Mouse (Mus musculus): ENCODE results near the gene Prps1. TPM values are rescaled to one million over a fixed set of nuclear protein-coding genes. Genes with fewer than 3 reads are reported as not detected.
"Not testable (repeated sequence)": the region's sequence is repeated elsewhere in the genome, so short reads cannot be mapped to it uniquely, and the experiment has no call there.

Prps1 gene
- total RNA-seq, 1 experiment from 2014 or later, result 18.5 TPM

- no peak for DNase-seq
Measured at GRCm38 (mm10) chrX:140501401-140502301, 45.2 kb downstream of the Prps1 start.

- peak; percentile 54 for DNase-seq
Measured at GRCm38 (mm10) chrX:140503905-140504304, 47.5 kb downstream of the Prps1 start.

GRCm38 (mm10) chrX:140505497-140506238 is 49.3 kb downstream of the Prps1 start:
- DNase-seq, result peak; percentile 27

GRCm38 (mm10) chrX:140506436-140507180 is 50.2 kb downstream of the Prps1 start:
- DNase-seq, result no peak

GRCm38 (mm10) chrX:140507377-140507776 is 51.0 kb downstream of the Prps1 start:
- DNase-seq, result no peak

GRCm38 (mm10) chrX:140508791-140509190 is 52.4 kb downstream of the Prps1 start:
- DNase-seq, result not testable (repeated sequence)

GRCm38 (mm10) chrX:140509817-140510216 is 53.4 kb downstream of the Prps1 start:
- DNase-seq, result no peak

- DNase-seq, result peak; percentile 71
Measured at GRCm38 (mm10) chrX:140510696-140511429, 54.5 kb downstream of the Prps1 start.

GRCm38 (mm10) chrX:140511687-140512651 is 55.6 kb downstream of the Prps1 start:
- no peak for DNase-seq

GRCm38 (mm10) chrX:140513379-140513778 is 57.0 kb downstream of the Prps1 start:
- DNase-seq, result no peak

- no peak for DNase-seq
Measured at GRCm38 (mm10) chrX:140518351-140518750, 61.9 kb downstream of the Prps1 start.

GRCm38 (mm10) chrX:140520146-140521102 is 64.0 kb downstream of the Prps1 start:
- peak; percentile 84 for DNase-seq

- no peak for DNase-seq
Measured at GRCm38 (mm10) chrX:140522071-140522765, 65.8 kb downstream of the Prps1 start.

- no peak for DNase-seq
Measured at GRCm38 (mm10) chrX:140524231-140524630, 67.8 kb downstream of the Prps1 start.
